Mouse (Mus musculus): ENCODE results near the gene Lamc2. TPM values are rescaled to one million over a fixed set of nuclear protein-coding genes. Genes with fewer than 3 reads are reported as not detected.

Lamc2 gene
- total and polyA plus RNA-seq, 2 experiments = 0.05 to 0.18 TPM

DNA sequence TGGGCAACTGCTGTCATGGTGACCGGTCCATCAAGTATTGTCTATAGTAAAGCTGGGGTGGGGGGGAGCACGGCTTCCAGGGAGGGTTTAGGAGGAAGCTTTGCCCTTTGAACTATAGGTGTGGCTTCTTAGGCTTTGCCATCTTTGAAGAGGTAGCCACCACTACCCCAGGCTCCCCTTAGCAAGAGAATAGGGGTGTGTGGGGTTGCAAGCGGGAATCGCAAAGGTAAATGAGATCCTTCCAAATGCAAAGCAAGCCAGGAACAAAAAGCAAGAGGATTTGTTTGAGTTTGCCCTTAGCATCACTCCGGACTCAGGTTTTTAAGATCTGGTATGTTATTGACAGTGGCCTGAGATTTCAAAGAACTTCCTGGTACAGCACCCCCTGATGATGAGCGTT lies 90.9 kb downstream of the Lamc2 start:
- H3K4me1 ChIP-seq (ENCODE audit: control insufficient read depth, insufficient read depth, low read length) = no peaks in the 10 kb centered on the region
- H3K79me2 ChIP-seq (ENCODE audit: control insufficient read depth, insufficient read depth, low read length) = no peaks in the 10 kb centered on the region
- no peaks in the 10 kb centered on the region for H3K27me3 ChIP-seq (ENCODE audit: control insufficient read depth, insufficient read depth, low read length)
- no peaks in the 10 kb centered on the region for H3K36me3 ChIP-seq (ENCODE audit: control insufficient read depth, insufficient read depth, low read length)
- WGBS = 74% methylated on average over 6 of the region's 6 CpGs
- H3K4me3 ChIP-seq (ENCODE audit: insufficient read depth, low read depth, low read length) = no peak overlapping the region
- no peak overlapping the region for H3K9ac ChIP-seq (ENCODE audit: low read depth, low read length)
- H3K27ac ChIP-seq (replicated peaks; ENCODE audit: insufficient read depth, low read depth, low read length) = no peak overlapping the region
- TF ChIP-seq CTCF (IDR thresholded peaks at IDR 0.05; ENCODE audit: low read depth, low read length) = no peak
- no peak for TF ChIP-seq POLR2A (IDR thresholded peaks at IDR 0.05; ENCODE audit: extremely low read depth, insufficient read depth, low read length)
- DNase-seq (ENCODE audit: extremely low read depth, low read depth, low spot score) = no peak

DNA sequence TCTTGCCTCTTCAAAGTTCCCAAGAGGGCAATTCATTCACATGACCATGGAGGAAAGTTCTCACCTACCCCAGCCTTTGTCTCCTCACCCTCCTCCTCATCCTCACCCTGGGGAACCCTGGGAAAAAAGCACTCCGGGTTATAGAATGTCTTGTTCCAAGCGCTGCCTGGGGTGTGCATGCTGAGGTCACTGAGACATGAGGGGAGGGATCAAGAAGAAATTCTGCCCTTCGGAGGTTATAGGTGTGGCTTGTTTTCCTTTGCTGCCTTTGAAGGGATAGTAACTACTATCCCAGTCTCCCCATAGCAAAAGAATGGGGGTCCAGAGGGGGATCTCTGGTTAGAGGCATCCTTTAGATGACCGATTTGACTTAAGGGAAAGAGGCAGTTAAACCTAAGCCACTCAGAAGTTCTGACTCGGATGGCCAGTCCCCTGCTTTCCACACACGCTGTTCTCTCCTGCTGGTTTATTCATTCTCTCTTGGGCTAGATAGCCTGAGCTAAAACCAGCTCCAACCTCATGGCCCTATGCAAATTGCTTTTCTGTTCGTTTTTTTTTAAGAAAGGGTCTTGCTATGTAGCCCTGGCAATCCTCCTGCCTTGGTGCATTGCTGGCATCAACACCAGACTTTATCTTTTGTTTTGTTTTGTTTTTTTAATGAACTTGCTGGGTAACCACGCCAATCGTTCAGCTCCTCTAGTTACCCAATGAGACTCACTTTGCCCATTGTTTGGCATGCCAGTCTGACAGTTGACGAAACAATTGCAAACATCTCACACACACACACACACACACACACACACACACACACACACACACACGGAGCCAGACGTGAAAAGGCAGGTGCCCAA lies 91.8 kb downstream of the Lamc2 start:
- Histone ChIP-seq H3K27ac (replicated peaks; ENCODE audit: insufficient read depth, low read depth, low read length) (no peak overlapping the region), H3K4me1 (ENCODE audit: control insufficient read depth, insufficient read depth, low read length) (no peaks in the 10 kb centered on the region), H3K27me3 (ENCODE audit: control insufficient read depth, insufficient read depth, low read length) (no peaks in the 10 kb centered on the region), H3K79me2 (ENCODE audit: control insufficient read depth, insufficient read depth, low read length) (no peaks in the 10 kb centered on the region), H3K4me3 (ENCODE audit: insufficient read depth, low read depth, low read length) (no peak overlapping the region), H3K9ac (ENCODE audit: low read depth, low read length) (no peak overlapping the region), H3K36me3 (ENCODE audit: control insufficient read depth, insufficient read depth, low read length) (no peaks in the 10 kb centered on the region)
- WGBS = 35% methylated on average over 12 of the region's 12 CpGs
- DNase-seq (ENCODE audit: extremely low read depth, low read depth, low spot score) = no peak
- no peak for TF ChIP-seq POLR2A (IDR thresholded peaks at IDR 0.05; ENCODE audit: extremely low read depth, insufficient read depth, low read length)
- no peak for TF ChIP-seq CTCF (IDR thresholded peaks at IDR 0.05; ENCODE audit: low read depth, low read length)

DNA sequence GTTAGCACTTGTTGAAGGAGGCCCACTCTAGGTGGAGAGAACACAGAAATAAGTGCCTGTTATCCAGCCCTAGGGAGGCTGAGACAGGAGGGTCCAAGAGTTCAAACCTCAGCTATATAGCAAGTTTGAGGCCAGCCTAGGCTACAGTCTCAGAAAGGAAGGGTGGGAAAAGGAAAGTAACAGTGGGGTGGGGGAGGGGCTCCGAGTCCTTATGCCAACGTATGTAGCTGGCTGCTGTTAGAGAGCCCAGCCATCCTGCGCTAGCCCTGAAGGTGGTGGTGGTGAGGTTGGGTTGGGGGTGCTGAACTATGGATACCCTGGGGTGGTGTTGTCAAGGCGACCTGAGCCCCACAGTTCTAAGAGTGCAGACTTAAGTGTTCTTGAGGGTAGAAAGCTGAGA lies 92.7 kb downstream of the Lamc2 start:
- Histone ChIP-seq H3K27me3 (ENCODE audit: control insufficient read depth, insufficient read depth, low read length) (no peaks in the 10 kb centered on the region), H3K4me1 (ENCODE audit: control insufficient read depth, insufficient read depth, low read length) (no peaks in the 10 kb centered on the region), H3K79me2 (ENCODE audit: control insufficient read depth, insufficient read depth, low read length) (no peaks in the 10 kb centered on the region), H3K9ac (ENCODE audit: low read depth, low read length) (no peak overlapping the region), H3K4me3 (ENCODE audit: insufficient read depth, low read depth, low read length) (no peak overlapping the region), H3K27ac (replicated peaks; ENCODE audit: insufficient read depth, low read depth, low read length) (no peak overlapping the region), H3K36me3 (ENCODE audit: control insufficient read depth, insufficient read depth, low read length) (no peaks in the 10 kb centered on the region)
- 68% methylated on average over 4 of the region's 4 CpGs for WGBS
- TF ChIP-seq CTCF (IDR thresholded peaks at IDR 0.05; ENCODE audit: low read depth, low read length) (no peak), POLR2A (IDR thresholded peaks at IDR 0.05; ENCODE audit: extremely low read depth, insufficient read depth, low read length) (no peak)
- DNase-seq (ENCODE audit: extremely low read depth, low read depth, low spot score) = no peak

DNA sequence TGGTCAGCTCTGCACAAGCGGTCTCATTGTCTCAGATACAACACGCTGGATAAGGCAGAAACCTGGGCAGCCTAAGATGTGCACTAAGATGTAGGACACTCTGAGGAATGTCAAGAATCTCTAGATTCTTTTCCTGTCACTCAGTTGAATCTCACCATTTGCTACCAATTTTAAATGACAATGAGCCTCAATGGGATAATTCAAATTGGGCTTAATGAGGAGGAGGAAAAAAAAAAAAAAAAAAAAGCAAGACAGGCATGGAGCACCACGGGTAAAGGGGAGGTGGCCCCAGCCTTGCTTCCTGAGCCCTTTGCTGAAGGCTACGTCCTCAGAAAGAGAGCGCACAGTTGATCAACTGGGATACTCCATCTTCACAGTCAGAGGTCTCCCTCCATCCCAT lies 93.1 kb downstream of the Lamc2 start:
- H3K79me2 ChIP-seq (ENCODE audit: control insufficient read depth, insufficient read depth, low read length) = no peaks in the 10 kb centered on the region
- H3K36me3 ChIP-seq (ENCODE audit: control insufficient read depth, insufficient read depth, low read length) = no peaks in the 10 kb centered on the region
- no peak overlapping the region for H3K9ac ChIP-seq (ENCODE audit: low read depth, low read length)
- DNase-seq (ENCODE audit: extremely low read depth, low read depth, low spot score) = no peak
- H3K27me3 ChIP-seq (ENCODE audit: control insufficient read depth, insufficient read depth, low read length) = no peaks in the 10 kb centered on the region
- H3K4me3 ChIP-seq (ENCODE audit: insufficient read depth, low read depth, low read length) = no peak overlapping the region
- H3K27ac ChIP-seq (replicated peaks; ENCODE audit: insufficient read depth, low read depth, low read length) = no peak overlapping the region
- H3K4me1 ChIP-seq (ENCODE audit: control insufficient read depth, insufficient read depth, low read length) = no peaks in the 10 kb centered on the region
- WGBS = 66% methylated on average over 5 of the region's 5 CpGs
- TF ChIP-seq CTCF (IDR thresholded peaks at IDR 0.05; ENCODE audit: low read depth, low read length) (no peak), POLR2A (IDR thresholded peaks at IDR 0.05; ENCODE audit: extremely low read depth, insufficient read depth, low read length) (no peak)

DNA sequence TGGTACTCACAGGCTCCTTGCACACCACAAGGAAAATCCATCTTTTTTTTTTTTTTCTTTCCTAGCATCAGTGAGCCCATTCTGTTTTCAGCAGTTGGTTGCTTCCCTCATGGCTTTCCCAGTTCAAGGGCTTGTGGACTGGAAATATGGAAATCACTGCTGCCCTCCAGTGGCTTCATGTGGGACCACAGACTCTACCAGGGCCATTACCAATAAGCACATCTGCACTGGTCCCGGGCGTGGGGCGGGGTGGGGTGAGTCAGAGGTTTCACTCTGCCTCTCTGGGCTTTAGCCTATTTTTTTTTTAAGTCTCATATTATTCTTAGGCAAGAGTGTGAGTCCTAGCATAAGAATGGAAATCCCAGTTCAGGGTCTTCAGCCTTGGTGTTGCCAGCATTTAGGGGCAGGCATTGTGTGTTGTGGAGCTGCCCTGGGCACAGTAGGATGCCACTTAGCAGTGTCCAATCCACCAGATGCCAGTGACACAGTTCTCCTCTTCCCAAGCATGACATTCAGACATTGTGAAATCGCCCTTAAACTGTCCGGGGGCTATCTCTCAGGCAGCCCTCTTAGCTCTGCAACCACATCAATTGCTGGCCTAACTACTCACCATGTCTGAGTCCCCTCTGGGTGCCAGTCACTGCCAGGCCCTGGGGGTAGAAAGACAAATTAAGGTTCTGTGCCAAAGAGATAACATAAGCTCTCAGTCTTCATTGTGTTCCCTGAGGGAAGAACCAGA lies 93.8 kb downstream of the Lamc2 start:
- Histone ChIP-seq H3K9ac (ENCODE audit: low read depth, low read length) (no peak overlapping the region), H3K79me2 (ENCODE audit: control insufficient read depth, insufficient read depth, low read length) (no peaks in the 10 kb centered on the region), H3K4me1 (ENCODE audit: control insufficient read depth, insufficient read depth, low read length) (no peaks in the 10 kb centered on the region), H3K36me3 (ENCODE audit: control insufficient read depth, insufficient read depth, low read length) (no peaks in the 10 kb centered on the region), H3K27ac (replicated peaks; ENCODE audit: insufficient read depth, low read depth, low read length) (no peak overlapping the region), H3K27me3 (ENCODE audit: control insufficient read depth, insufficient read depth, low read length) (no peaks in the 10 kb centered on the region), H3K4me3 (ENCODE audit: insufficient read depth, low read depth, low read length) (no peak overlapping the region)
- 61% methylated on average over 5 of the region's 5 CpGs for WGBS
- DNase-seq (ENCODE audit: extremely low read depth, low read depth, low spot score) = peak; percentile 64
- peak; percentile 71 for TF ChIP-seq CTCF (IDR thresholded peaks at IDR 0.05; ENCODE audit: low read depth, low read length)
- no peak for TF ChIP-seq POLR2A (IDR thresholded peaks at IDR 0.05; ENCODE audit: extremely low read depth, insufficient read depth, low read length)
